In genomic region chr7:4623544-4624189, GRCm38 (mm10) we compare ENCODE assay signal across 8 mouse cellular contexts. TPM values are rescaled to one million over a fixed set of nuclear protein-coding genes. Genes with fewer than 3 reads are reported as not detected.
DNase-seq lines count a peak whose midpoint lies in the region; ATAC-seq lines count a peak whose summit lies in the region.

No protein-coding gene starts in this region.

- no peak overlapping the region for H3K27ac ChIP-seq in neural tube, embryonic 11.5 days (ENCODE audit: low read depth, low read length)
- H3K27ac ChIP-seq in embryonic facial prominence, embryonic 10.5 days (replicated peaks): no peak overlapping the region
- H3K27ac ChIP-seq in intestine, embryonic 15.5 days: no peak overlapping the region

- no peaks in the 10 kb centered on the region for H3K4me1 ChIP-seq in neural tube, embryonic 11.5 days (ENCODE audit: control insufficient read depth, insufficient read depth, low read length)
- H3K4me1 ChIP-seq in embryonic facial prominence, embryonic 10.5 days: no peaks in the 10 kb centered on the region
- no peaks in the 10 kb centered on the region for H3K4me1 ChIP-seq in intestine, embryonic 15.5 days (replicated peaks)

- WGBS in neural tube, embryonic 11.5 days: 25% methylated on average over 4 of the region's 4 CpGs
- WGBS in embryonic facial prominence, embryonic 10.5 days: 28% methylated on average over 4 of the region's 4 CpGs
- WGBS in intestine, embryonic 15.5 days: 13% methylated on average over 4 of the region's 4 CpGs

- DNase-seq in neural tube, embryonic 11.5 days (ENCODE audit: low spot score): peak; percentile 49
- no peak for DNase-seq in neural tube, embryonic 10.5 days (ENCODE audit: extremely low spot score, low spot score)
- peak; percentile 55 for DNase-seq in embryonic facial prominence, embryonic 10.5 days (ENCODE audit: low spot score)
- peak; percentile 57 to 59 for DNase-seq in lung, adult 18-20 months
- DNase-seq in retina, postnatal 7 days (ENCODE audit: low read depth, low spot score): peak; percentile 41
- DNase-seq in urinary bladder, postnatal 4 days (ENCODE audit: low spot score in 2 of 2): no peak

- H3K9ac ChIP-seq in neural tube, embryonic 11.5 days (ENCODE audit: low read length): no peak overlapping the region
- no peak overlapping the region for H3K9ac ChIP-seq in intestine, embryonic 15.5 days

- H3K36me3 ChIP-seq in neural tube, embryonic 11.5 days (ENCODE audit: control insufficient read depth, insufficient read depth, low read length): peaks cover 1% of the 10 kb centered on the region; the same call in 1 of the 2 replicates
- peaks cover 9% of the 10 kb centered on the region for H3K36me3 ChIP-seq in embryonic facial prominence, embryonic 10.5 days (replicated peaks)
- H3K36me3 ChIP-seq in intestine, embryonic 15.5 days: 0 out of 2 replicates have a peak, but pooled peaks cover 5% of the 10 kb centered on the region

- no peak overlapping the region for H3K4me3 ChIP-seq in neural tube, embryonic 11.5 days (ENCODE audit: low read depth, low read length)
- H3K4me3 ChIP-seq in embryonic facial prominence, embryonic 10.5 days: no peak overlapping the region
- no peak overlapping the region for H3K4me3 ChIP-seq in intestine, embryonic 15.5 days (replicated peaks)

- H3K9me3 ChIP-seq in neural tube, embryonic 11.5 days (ENCODE audit: control insufficient read depth, low read length): no peaks in the 10 kb centered on the region
- H3K9me3 ChIP-seq in embryonic facial prominence, embryonic 10.5 days: no peaks in the 10 kb centered on the region
- H3K9me3 ChIP-seq in intestine, embryonic 15.5 days: no peaks in the 10 kb centered on the region

- no peaks in the 10 kb centered on the region for H3K27me3 ChIP-seq in neural tube, embryonic 11.5 days (ENCODE audit: control insufficient read depth, insufficient read depth, low read length)
- H3K27me3 ChIP-seq in embryonic facial prominence, embryonic 10.5 days (replicated peaks; ENCODE audit: low read depth, poor library complexity, severe bottlenecking): no peaks in the 10 kb centered on the region
- H3K27me3 ChIP-seq in intestine, embryonic 15.5 days (replicated peaks): no peaks in the 10 kb centered on the region

- H3K4me2 ChIP-seq in neural tube, embryonic 11.5 days (ENCODE audit: low read depth): no peak overlapping the region
- H3K4me2 ChIP-seq in intestine, embryonic 15.5 days (replicated peaks): no peak overlapping the region

- ATAC-seq in neural tube, embryonic 11.5 days (ENCODE audit: insufficient read depth, low FRiP score, low TSS enrichment): peak; percentile 67; the same call in 1 of the 2 replicates
- ATAC-seq in activated CD4-positive, CD25-positive, alpha-beta regulatory T cell, adult 4 months: peak; percentile 57
- ATAC-seq in intestine, embryonic 15.5 days: peak; percentile 60

RNA-seq across cellular contexts. Expression of gene Tmem86b, which starts 7.6 kb away (rescaled TPM):
- 1.5 and 2.1 TPM in 2 replicates for polyA plus RNA-seq in neural tube, embryonic 11.5 days (2014; fragmentation: Nextera tagmentation; extraction: Ambion mirVana)
- 1 to 10 TPM; 3.0 to 4.1 TPM for polyA plus RNA-seq in activated CD4-positive, CD25-positive, alpha-beta regulatory T cell, adult 4 months (2017; shearing (Covaris generic))
- polyA plus RNA-seq in embryonic facial prominence, embryonic 10.5 days (2016; fragmentation: Nextera tagmentation; extraction: Ambion mirVana): 1.9 and 2.1 TPM in 2 replicates
- 9.1 and 11.7 TPM in 2 replicates for polyA plus RNA-seq in intestine, embryonic 15.5 days (2015; fragmentation: Nextera tagmentation; extraction: Ambion mirVana)

RNA-seq across cellular contexts. Expression of gene Ptprh, which starts 19.8 kb away (rescaled TPM):
- not detected in 2 replicates for polyA plus RNA-seq in neural tube, embryonic 11.5 days (2014; fragmentation: Nextera tagmentation; extraction: Ambion mirVana)
- not detected for polyA plus RNA-seq in activated CD4-positive, CD25-positive, alpha-beta regulatory T cell, adult 4 months (2017; shearing (Covaris generic))
- polyA plus RNA-seq in embryonic facial prominence, embryonic 10.5 days (2016; fragmentation: Nextera tagmentation; extraction: Ambion mirVana): not detected in 2 replicates
- 1.1 and 1.6 TPM in 2 replicates for polyA plus RNA-seq in intestine, embryonic 15.5 days (2015; fragmentation: Nextera tagmentation; extraction: Ambion mirVana)

RNA-seq across cellular contexts. Expression of gene Ppp6r1, which starts 35.2 kb away (rescaled TPM):
- 6.0 and 6.7 TPM in 2 replicates for polyA plus RNA-seq in neural tube, embryonic 11.5 days (2014; fragmentation: Nextera tagmentation; extraction: Ambion mirVana)
- 10 to 100 TPM; 10.6 to 11.1 TPM for polyA plus RNA-seq in activated CD4-positive, CD25-positive, alpha-beta regulatory T cell, adult 4 months (2017; shearing (Covaris generic))
- 9.3 and 11.0 TPM in 2 replicates for polyA plus RNA-seq in embryonic facial prominence, embryonic 10.5 days (2016; fragmentation: Nextera tagmentation; extraction: Ambion mirVana)
- polyA plus RNA-seq in intestine, embryonic 15.5 days (2015; fragmentation: Nextera tagmentation; extraction: Ambion mirVana): 8.1 and 9.0 TPM in 2 replicates

Comparison
In these comparisons a context has a peak if more than half of its experiments do, and no peak if none do; other contexts are left out.
1. DNase-seq: peak in neural tube, embryonic 11.5 days (single experiment), embryonic facial prominence, embryonic 10.5 days (single experiment), lung, adult 18-20 months (2 of 2) and retina, postnatal 7 days (single experiment); none in neural tube, embryonic 10.5 days (single experiment) and urinary bladder, postnatal 4 days (0 of 2).
2. Peak in every context shown above with its lines, with median percentiles within 50 percentile points of each other: ATAC-seq.